Mouse (Mus musculus) Muller cell, postnatal 12 days (primary cell): ENCODE results near the gene Abhd14a.
A peak's percentile ranks its signal among the peaks of the same experiment; 100 is the strongest.

Source experiments
- DNase-seq: peaks from one replicate; pipeline ENCODE4 v3.0.0-alpha.2; 2015; ENCODE audit errors: inconsistent ontology term

The Abhd14a gene

DNA sequence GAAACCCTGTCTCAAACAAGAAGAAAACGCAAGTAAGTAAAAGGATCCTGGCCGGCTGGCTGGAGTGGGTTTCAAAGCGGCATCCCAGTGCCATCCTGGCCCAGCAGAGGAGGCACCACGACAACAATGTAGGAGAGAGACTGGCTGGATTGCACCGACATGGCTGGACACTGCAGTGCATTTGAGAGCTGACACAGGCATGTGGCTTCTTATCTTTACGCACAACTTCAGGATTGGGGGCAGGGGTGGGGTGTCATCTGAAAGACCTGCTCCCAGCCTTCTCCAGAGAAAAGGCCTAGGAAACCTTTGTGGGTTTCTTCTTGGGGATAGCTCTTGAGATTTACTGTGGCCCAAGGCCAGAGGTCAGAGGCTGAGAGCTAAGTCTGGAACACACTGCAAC lies 35.7 kb downstream of the Abhd14a start:
- no peak for DNase-seq

DNA sequence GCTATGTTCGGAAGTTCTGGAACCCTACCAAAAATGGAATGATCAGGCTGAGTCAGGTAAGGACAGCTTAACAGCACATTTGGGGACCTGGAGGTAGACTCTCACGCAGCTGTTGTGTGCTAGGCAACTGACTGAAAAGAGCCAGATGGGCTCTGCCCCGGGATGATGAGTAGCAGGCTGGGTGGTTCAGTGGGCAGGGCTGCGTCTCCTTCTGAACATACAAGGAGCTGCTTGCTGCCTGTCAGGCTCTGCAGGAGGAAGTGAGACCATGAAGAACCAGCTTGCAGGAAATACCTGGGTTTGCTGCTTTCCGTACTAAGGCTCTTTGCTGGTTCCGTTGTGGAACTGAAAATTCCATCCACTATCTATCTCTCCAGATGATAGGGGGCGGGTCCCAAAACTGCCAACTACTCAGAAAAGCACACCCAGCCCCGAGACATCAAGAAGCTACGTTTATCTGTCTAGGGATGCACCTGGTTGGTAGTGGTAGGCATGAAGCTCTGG lies 36.3 kb downstream of the Abhd14a start:
- DNase-seq, result no peak

DNA sequence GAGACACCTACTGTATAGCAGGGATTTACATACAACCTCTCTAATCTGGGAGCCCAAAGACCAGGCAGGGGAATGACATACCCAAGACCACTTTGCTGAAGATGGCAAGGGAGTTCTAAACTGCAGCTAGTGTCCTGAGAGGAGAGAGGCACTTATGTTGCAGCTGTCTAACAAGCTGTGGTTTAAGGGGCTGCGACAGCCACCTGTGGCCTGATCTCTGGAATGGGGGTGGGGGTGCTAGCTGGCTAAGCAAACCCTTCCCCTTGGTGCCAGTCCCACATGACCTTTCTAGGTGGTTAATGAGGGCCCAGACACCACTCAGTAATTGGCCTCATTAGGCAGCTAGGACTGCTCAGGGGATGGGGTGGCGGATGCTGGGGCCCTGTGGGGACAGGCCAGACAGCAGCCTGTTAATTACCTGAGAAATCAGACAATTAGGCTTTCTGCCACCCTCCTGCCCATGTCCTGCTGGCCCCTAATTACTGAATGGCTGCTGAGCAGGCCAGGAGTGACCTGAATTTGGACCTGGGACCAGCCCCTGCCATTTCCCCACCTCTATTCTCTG lies 37.3 kb downstream of the Abhd14a start:
- peak; percentile 84 for DNase-seq

- no peak for DNase-seq
These were observed 38.4 kb downstream of the Abhd14a start for GRCm38 (mm10) chr9:106409096-106409495.

DNA sequence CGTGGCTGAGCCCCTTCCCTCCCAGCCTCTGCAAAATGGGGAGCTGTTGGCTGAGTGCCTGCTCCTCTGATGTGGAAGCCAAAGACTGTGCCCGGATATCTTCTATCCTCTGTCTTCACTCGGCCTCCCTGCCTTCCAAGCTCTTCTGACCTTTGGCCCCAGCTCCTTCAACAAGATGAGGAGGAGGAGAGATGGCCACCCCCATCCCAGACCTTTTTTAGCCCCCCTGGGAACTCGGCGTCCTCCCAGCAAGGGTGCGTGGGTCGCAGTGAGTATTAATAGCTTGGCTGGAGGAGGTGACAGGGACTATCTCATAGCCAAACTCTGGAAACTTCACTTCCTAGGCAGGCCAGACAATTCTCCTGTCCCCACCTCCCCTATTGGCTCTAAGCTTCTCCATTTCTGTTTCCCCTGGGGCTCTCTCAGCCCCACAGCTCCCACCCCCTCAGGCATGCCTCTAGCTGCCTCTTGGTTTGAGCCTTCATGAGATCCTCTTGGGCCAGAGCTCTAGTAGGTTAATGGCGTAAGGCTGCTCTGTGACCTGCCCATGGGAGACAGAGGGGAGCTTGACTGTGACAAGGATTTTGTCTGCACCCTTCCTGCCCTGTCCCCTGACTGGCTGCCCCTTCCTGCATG lies 40.9 kb downstream of the Abhd14a start:
- DNase-seq, result no peak

DNA sequence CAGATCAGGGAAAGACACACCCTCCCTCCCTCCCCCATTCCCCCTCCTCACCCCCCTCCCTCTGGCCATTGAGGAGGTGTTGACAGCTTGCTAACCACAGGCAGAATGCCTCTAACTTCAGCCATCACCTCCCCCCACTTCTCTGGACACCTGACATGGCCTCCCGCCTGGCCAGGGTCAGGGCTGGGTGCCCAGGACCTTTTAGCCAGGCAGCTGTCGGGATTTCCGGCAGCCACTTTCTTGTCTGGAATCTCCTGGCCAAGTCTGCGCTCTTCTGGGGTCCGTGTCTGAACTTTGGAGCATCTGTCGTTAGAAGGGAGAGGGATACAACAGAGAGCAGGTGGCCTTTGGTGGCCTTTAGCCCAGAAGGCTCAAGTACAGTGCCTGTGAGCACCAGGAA lies 42.2 kb downstream of the Abhd14a start:
- DNase-seq, result peak; percentile 77

- DNase-seq, result no peak
These were observed 44.7 kb downstream of the Abhd14a start for GRCm38 (mm10) chr9:106402607-106403375.

DNA sequence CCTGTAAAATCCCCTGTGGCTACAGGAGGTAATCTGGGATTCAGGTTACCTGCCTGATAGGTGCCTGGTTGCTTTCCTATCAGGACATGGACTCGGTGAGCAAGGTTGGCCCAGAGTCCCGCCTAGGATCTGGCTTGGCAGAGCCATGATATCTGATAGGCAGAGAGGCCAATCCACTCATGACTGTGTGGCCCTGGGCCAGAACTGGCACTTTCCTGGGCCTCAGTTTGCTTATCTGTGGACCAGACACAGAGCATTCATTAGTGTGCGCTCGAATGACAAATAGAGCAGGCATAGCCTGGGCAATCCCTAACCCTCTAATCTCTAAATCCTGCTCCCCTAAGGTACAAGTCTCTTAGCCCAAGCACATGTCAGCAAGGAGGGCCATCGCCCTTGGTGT lies 45.3 kb downstream of the Abhd14a start:
- no peak for DNase-seq

- no peak for DNase-seq
These were observed 47.7 kb downstream of the Abhd14a start for GRCm38 (mm10) chr9:106399808-106400207.

DNA sequence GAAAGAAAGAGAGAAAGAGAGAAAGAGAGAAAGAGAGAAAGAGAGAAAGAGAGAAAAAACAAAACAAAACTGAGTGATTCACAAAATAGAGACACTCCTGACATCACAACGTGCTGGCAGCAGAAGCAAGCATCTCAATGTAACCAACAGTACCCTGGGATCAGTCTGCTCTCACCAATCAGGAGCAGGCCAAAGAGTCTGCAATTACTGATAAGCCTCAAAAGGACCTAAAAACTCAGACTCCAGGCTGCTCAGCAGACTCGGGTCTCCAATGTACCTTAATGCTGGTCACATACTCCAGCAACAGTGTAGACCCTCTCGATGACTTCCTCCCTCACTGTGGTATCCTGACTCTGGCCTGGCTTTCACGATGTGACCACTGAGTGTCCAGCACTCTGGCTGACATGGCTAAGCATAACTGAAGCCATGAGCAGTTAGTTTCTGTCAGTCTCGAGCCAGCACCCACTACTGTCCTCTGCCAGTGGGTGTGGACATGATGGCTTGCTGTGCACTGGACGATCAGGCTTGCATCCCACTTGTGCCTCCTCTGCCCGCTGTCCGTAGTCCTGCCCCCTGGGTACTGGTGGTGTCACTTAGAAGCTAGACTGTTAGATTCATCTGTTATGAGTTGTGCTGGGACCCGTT lies 48.7 kb downstream of the Abhd14a start:
- DNase-seq, result no peak

- DNase-seq, result no peak
These were observed 49.7 kb downstream of the Abhd14a start for GRCm38 (mm10) chr9:106397733-106398132.

GRCm38 (mm10) chr9:106394649-106395602 lies 52.6 kb downstream of the Abhd14a start:
- peak; percentile 59 for DNase-seq

- no peak for DNase-seq
These were observed 53.9 kb downstream of the Abhd14a start for GRCm38 (mm10) chr9:106393548-106393947.

DNA sequence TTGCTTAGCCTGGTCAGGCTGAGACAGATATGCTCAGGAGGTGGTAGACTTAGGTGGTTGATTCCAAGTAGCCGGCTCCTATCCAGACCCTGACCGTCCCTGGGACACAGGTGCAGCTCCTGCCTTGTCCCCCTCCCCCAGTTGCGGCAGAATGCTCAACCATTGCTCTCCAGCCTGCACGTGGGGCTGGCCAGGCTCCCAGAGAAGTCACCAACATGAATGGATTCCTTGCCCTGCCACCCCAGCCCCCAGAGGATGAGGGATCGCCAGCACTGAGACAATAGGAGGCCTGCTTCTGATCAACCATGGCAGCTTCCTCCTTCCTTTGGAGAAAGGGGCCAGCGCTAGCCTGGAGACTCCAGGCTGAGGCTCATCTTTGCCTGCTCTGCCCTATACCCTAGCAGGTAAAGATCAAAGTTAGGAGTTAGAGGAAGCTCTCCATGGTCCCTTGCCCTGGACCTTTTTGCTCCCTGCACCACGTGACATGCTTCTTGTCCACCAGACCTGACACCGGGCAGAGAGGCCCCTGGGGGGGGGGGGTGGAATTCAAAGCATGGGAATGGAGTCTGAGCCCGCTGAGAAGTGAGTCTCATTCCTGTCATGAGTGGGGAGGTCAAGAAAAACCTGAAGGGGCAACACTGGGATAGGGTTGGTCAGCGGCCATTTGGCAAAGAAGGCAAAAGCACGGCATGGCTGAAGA lies 54.5 kb downstream of the Abhd14a start:
- DNase-seq, result peak; percentile 63
